19 mouse cellular contexts compared by ENCODE assay signal in genomic region chr13:48049796-48050195, GRCm38 (mm10).
"Had no signal": no experiment of that assay in that cellular context is flagged by ENCODE, and none has a peak within 500 bp of the region (broad histone marks: within the 10 kb centered on the region; RNA-seq: fewer than 3 reads in every experiment).

No protein-coding gene starts in this region.

- H3K4me2 ChIP-seq: lung, embryonic 15.5 days; midbrain, embryonic 11.5 days; midbrain, embryonic 13.5 days; midbrain, embryonic 15.5 days; neural tube, embryonic 12.5 days had no signal

- ATAC-seq: liver, postnatal 0 days; lung, postnatal 0 days; midbrain, embryonic 13.5 days; midbrain, embryonic 15.5 days had no signal

- H3K9ac ChIP-seq: liver, postnatal 0 days; lung, embryonic 15.5 days; midbrain, embryonic 13.5 days; midbrain, embryonic 15.5 days; neural tube, embryonic 12.5 days had no signal

- DNase-seq: liver, postnatal 0 days; lung, adult 2 months; lung, postnatal 14 days; lung, postnatal 36 days; retina, postnatal 1 day; right cerebral cortex, adult 18-20 months; right cerebral cortex, postnatal 25 days; right cerebral cortex, postnatal 4 days; spleen, adult 18-20 months; thymus, adult 18-20 months; thymus, postnatal 14 days; thymus, postnatal 36 days had no signal

- H3K9me3 ChIP-seq: lung, embryonic 15.5 days; midbrain, embryonic 15.5 days; neural tube, embryonic 12.5 days had no signal

- H3K27ac ChIP-seq: lung, embryonic 15.5 days; macrophage; midbrain, embryonic 13.5 days; midbrain, embryonic 15.5 days; neural tube, embryonic 12.5 days had no signal

- H3K27me3 ChIP-seq: lung, embryonic 15.5 days; midbrain, embryonic 13.5 days; midbrain, embryonic 15.5 days; neural tube, embryonic 12.5 days had no signal

- H3K4me1 ChIP-seq: lung, embryonic 15.5 days; neural tube, embryonic 12.5 days had no signal

- H3K36me3 ChIP-seq: lung, embryonic 15.5 days; midbrain, embryonic 13.5 days; midbrain, embryonic 15.5 days; neural tube, embryonic 12.5 days had no signal

- H3K4me3 ChIP-seq: lung, embryonic 15.5 days; midbrain, embryonic 13.5 days; midbrain, embryonic 15.5 days; neural tube, embryonic 12.5 days had no signal
